Mouse (Mus musculus) forebrain, embryonic 14.5 days (tissue): ENCODE results near the gene Esrrb. TPM values are rescaled to one million over a fixed set of nuclear protein-coding genes. Genes with fewer than 3 reads are reported as not detected.
A peak's percentile ranks its signal among the peaks of the same experiment; 100 is the strongest.

Experiments
- ATAC-seq: fragments of 200-750 bp; cut with Nextera tagmentation; 2 replicates; pipeline ENCODE4 v1.8.0; 2017; ENCODE audit warnings: mild to moderate bottlenecking, moderate library complexity
- DNase-seq: peaks from one replicate; pipeline ENCODE4 v3.0.0-alpha.2; 2015; ENCODE audit warnings: low spot score
- H3K27ac ChIP-seq: fragments of 300-500 bp; sonication (generic); 2 replicates; pipeline ENCODE4 v1.5.1; 2014; ENCODE audit warnings: low read depth, mild to moderate bottlenecking, control low read depth, low read length, moderate library complexity
- H3K27me3 ChIP-seq: fragments of 300-500 bp; sonication (generic); replicated peaks from 2 replicates; pipeline ENCODE4 v1.6.1; 2014; ENCODE audit warnings: low read length, control low read depth, mixed read lengths; ENCODE audit not compliant: control insufficient read depth, insufficient read depth
- H3K36me3 ChIP-seq: fragments of 300-500 bp; sonication (generic); 2 replicates; pipeline ENCODE4 v1.6.1; 2014; ENCODE audit warnings: low read length, control low read depth; ENCODE audit not compliant: control insufficient read depth, insufficient read depth
- H3K4me1 ChIP-seq: fragments of 300-500 bp; sonication (generic); 2 replicates; pipeline ENCODE4 v1.6.1; 2014; ENCODE audit warnings: antibody characterized with exemption, low read length, control low read depth; ENCODE audit not compliant: control insufficient read depth, insufficient read depth
- H3K4me2 ChIP-seq: fragments of 300-500 bp; sonication (generic); 2 replicates; pipeline ENCODE4 v1.6.1; 2014; ENCODE audit warnings: mild to moderate bottlenecking, control low read depth, low read length
- H3K4me3 ChIP-seq: fragments of 300-500 bp; sonication (generic); 2 replicates; pipeline ENCODE4 v1.5.1; 2014; ENCODE audit warnings: low read depth, low read length, control low read depth
- H3K9ac ChIP-seq: fragments of 300-500 bp; sonication (generic); 2 replicates; pipeline ENCODE4 v1.6.1; 2014; ENCODE audit warnings: mild to moderate bottlenecking, low read length, control low read depth, moderate library complexity
- H3K9me3 ChIP-seq: fragments of 300-500 bp; sonication (generic); replicated peaks from 2 replicates; pipeline ENCODE4 v1.6.1; 2016; ENCODE audit warnings: low read length, control low read depth, mixed read lengths; ENCODE audit not compliant: control insufficient read depth
- WGBS: fragments of 180-500 bp; shearing (Covaris S2); extraction: QIAGEN DNeasy Blood & Tissue Kit; methylation state at CpG from one replicate; pipeline ENCODE4 v1.1.7; 2014; 5-methylcytosine and 5-hydroxymethylcytosine counted together
- polyA plus RNA-seq: library from polyadenylated mRNA; unstranded; fragments of >200 nt; fragmentation: Nextera tagmentation; extraction: Ambion mirVana; gene quantifications from 2 replicates; pipeline ENCODE4 v1.2.1, GENCODE M21; 2014

Esrrb gene
- polyA plus RNA-seq, 1 experiment from 2014 or later, result 0.32 TPM

DNA sequence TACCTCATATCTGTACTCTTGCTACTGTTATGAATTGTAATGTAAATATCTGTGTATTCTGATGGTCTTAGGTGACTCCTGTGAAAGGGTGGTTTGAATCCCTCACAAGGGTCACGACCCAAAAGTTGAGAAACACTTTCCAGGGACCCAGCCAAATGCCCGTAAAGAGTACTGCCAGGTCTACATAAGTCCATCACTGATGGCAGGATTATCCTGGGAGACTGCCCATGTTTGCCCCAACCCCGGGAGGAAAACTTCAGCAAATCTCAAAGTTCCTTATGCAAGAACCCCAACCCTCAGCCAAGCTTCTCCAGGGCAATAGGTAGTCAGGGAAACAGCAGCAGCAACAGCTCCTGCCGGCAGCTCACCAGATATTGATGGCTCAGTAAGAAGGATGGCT is 178.6 kb downstream of the Esrrb start:
- no peak for ATAC-seq
- 84% methylated on average over 4 of the region's 4 CpGs for WGBS
- no peak overlapping the region for H3K27ac ChIP-seq

DNA sequence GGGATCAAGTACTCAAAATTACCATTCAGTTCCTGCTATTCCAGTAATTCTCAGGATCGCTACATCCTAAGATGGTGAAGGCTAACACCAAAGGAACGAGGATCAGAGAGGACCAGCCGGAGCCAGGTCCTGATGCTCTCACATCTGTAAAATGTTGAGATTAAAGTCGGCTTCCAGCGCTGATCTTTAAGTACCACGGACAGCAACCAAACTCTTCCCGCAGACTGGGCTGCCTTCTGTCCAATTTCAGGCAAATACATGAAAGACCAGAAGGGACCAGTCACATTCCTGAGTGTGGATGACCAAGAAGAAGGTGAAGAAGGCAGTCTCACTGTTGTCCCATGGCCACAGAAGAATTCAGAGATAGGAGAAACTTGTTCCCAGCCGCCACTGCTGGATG is 186.9 kb downstream of the Esrrb start:
- H3K4me1 ChIP-seq, result no peaks in the 10 kb centered on the region
- DNase-seq (no peak), ATAC-seq (no peak)
- 27% methylated on average over 8 of the region's 8 CpGs for WGBS
- no peak overlapping the region for H3K4me3 ChIP-seq
- no peak overlapping the region for H3K27ac ChIP-seq
- H3K9ac ChIP-seq, result no peak overlapping the region
- H3K27me3 ChIP-seq, result no peaks in the 10 kb centered on the region
- no peak overlapping the region for H3K4me2 ChIP-seq
- H3K36me3 ChIP-seq, result no peaks in the 10 kb centered on the region
- H3K9me3 ChIP-seq, result no peaks in the 10 kb centered on the region

More for the DNA sequence above, 178.6 kb downstream of the Esrrb start:
- no peak overlapping the region for H3K4me2 ChIP-seq
- H3K36me3 ChIP-seq, result no peaks in the 10 kb centered on the region
- H3K4me1 ChIP-seq, result no peaks in the 10 kb centered on the region
- no peak for DNase-seq
- H3K9me3 ChIP-seq, result no peaks in the 10 kb centered on the region
- no peak overlapping the region for H3K9ac ChIP-seq
- no peaks in the 10 kb centered on the region for H3K27me3 ChIP-seq
- H3K4me3 ChIP-seq, result no peak overlapping the region

DNA sequence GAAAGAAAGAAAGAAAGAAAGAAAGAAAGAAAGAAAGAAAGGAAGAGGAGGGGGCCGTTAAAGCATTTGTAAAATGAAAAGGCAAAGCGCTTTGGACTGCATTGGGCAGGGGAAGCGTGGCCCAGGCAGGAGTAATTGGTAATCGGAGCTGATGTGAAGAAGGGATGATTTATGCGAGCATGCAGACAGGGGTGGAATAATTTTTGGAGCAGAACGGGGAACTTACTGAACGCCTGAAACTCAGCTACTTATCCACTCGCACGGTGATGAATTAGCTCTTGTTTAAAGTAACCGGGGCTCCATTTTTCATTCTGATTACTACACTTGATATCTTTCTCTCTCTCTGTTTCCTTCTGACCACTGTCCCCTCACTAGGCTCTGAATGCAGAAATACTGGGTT is 192.1 kb downstream of the Esrrb start:
- no peaks in the 10 kb centered on the region for H3K36me3 ChIP-seq
- H3K4me2 ChIP-seq, result no peak overlapping the region
- DNase-seq, result no peak
- no peaks in the 10 kb centered on the region for H3K27me3 ChIP-seq
- H3K9ac ChIP-seq, result no peak overlapping the region
- H3K4me1 ChIP-seq, result no peaks in the 10 kb centered on the region
- WGBS, result 36% methylated on average over 10 of the region's 10 CpGs
- H3K4me3 ChIP-seq, result no peak overlapping the region
- H3K27ac ChIP-seq, result no peak overlapping the region
- ATAC-seq, result no peak
- no peaks in the 10 kb centered on the region for H3K9me3 ChIP-seq

DNA sequence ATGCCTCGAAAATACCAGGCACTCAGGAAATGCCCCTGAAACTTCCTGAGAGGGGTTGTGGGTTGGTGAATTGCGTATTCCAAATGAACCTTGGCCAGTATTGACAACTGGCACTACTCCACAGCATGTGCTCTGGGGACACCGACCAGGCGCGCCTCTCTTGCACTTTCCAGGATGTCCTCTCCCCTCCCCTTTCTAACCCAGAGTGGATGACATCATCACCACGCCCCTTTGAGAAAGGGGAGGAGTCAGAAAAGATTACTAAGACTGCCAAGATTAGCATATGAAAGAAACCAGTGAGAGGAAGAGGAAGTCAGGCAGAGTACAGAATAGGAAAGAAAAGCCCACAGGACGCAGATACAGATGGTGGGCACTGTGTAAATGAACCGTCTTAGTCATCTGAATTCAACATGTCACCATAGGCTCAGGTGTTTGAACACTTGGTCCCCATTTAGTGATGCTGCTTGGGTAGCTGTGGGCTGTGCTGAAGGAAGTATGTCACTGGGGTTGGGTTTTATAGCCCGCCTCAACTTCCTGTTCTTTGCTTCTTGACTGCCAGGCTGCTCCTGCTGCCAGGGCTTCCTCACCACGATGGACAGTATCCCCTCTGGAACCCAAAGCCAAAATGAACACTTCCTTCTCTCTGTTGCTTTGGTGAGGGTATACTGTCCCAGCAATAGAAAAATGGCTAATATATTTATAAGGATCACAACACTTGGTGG is 196.0 kb downstream of the Esrrb start:
- no peaks in the 10 kb centered on the region for H3K27me3 ChIP-seq
- peak; percentile 42 for DNase-seq
- no peak overlapping the region for H3K4me2 ChIP-seq
- ATAC-seq, result no peak
- H3K4me1 ChIP-seq, result no peaks in the 10 kb centered on the region
- no peak overlapping the region for H3K4me3 ChIP-seq
- no peaks in the 10 kb centered on the region for H3K36me3 ChIP-seq
- no peak overlapping the region for H3K9ac ChIP-seq
- no peak overlapping the region for H3K27ac ChIP-seq
- 39% methylated on average over 9 of the region's 10 CpGs for whole genome bisulfite sequencing
- no peaks in the 10 kb centered on the region for H3K9me3 ChIP-seq

DNA sequence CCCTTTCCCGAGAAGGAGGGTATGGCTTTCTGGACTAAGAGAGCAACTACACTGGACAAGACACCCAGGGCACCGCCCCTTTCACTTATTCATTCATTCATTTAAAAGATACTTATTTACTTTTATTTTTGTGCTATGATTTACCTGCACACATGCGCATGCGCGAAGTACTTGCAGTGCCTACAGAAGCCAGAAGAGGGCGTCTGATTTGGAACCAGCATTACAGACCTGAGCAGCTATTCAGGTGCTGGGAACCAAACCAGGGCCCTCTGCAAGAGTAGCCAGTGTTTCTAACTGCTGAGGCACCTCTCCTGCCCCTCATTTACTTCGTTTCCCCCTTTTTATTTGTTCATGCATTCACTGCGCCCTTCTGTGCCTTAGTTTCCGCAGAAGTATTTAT is 198.0 kb downstream of the Esrrb start:
- no peak overlapping the region for H3K9ac ChIP-seq
- H3K36me3 ChIP-seq, result no peaks in the 10 kb centered on the region
- H3K4me2 ChIP-seq, result no peak overlapping the region
- no peak overlapping the region for H3K4me3 ChIP-seq
- no peaks in the 10 kb centered on the region for H3K27me3 ChIP-seq
- no peaks in the 10 kb centered on the region for H3K9me3 ChIP-seq
- ATAC-seq (no peak), DNase-seq (no peak)
- no peaks in the 10 kb centered on the region for H3K4me1 ChIP-seq
- H3K27ac ChIP-seq, result no peak overlapping the region
- WGBS, result 91% methylated on average over 9 of the region's 9 CpGs

DNA sequence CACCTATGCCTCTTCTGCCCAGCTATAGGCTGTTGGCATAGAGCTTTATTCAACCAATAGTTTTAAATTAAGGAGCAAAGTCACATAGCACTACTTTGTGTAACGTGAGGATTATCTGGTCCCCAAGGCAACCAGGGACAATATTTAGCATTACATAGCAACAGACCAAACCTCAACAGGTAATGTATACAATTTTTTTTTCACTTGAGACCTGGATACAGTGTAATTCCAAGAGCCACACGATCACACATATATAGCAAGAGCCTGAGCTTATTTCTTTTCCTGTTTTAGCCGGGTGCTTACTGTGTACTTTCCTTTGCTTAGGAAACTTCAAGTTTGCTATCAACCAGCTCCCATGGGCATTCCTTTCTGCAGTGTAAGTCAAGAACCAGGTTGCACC is 201.8 kb downstream of the Esrrb start:
- Histone ChIP-seq H3K27me3 (no peaks in the 10 kb centered on the region), H3K4me2 (no peak overlapping the region), H3K4me1 (no peaks in the 10 kb centered on the region), H3K36me3 (no peaks in the 10 kb centered on the region), H3K9me3 (no peaks in the 10 kb centered on the region), H3K4me3 (no peak overlapping the region), H3K9ac (no peak overlapping the region), H3K27ac (no peak overlapping the region)
- no peak for ATAC-seq
- no peak for DNase-seq
- 69% methylated on average over 3 of the region's 3 CpGs for WGBS

DNA sequence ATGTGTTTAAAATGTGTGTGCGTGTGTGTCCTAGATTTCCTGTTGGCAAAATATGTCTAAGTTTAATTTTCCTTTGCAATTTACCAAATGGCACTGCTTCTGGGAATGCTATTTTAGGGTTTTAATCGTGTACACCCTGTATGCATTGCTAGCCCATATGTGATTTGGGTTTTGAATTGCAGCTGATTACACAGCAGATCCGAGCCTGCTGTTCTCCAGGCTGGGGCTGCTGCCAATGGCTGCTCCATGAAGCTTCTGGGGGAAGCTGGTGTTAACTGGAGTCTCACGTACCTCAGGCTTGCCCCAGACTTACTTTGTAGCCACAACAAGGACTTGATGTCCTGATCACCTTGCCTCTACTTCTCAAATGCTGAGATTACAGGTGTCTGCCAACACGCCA is 205.1 kb downstream of the Esrrb start:
- H3K4me3 ChIP-seq, result no peak overlapping the region
- no peak overlapping the region for H3K4me2 ChIP-seq
- no peak overlapping the region for H3K9ac ChIP-seq
- no peaks in the 10 kb centered on the region for H3K27me3 ChIP-seq
- no peak overlapping the region for H3K27ac ChIP-seq
- peak; percentile 64 for DNase-seq
- H3K9me3 ChIP-seq, result no peaks in the 10 kb centered on the region
- 71% methylated on average over 5 of the region's 5 CpGs for WGBS
- no peaks in the 10 kb centered on the region for H3K36me3 ChIP-seq
- no peaks in the 10 kb centered on the region for H3K4me1 ChIP-seq
- ATAC-seq, result peak; percentile 37; the same call in 1 of the 2 replicates

Other genes starting within 250 kb of the Esrrb start
- gene Gpatch2l, start 119.3 kb upstream of the Esrrb start, polyA plus RNA-seq, result 23.5 and 27.4 TPM in 2 replicates